Mouse (Mus musculus) hindbrain, embryonic 12.5 days (tissue): ENCODE data around the gene Slc50a1. TPM values are rescaled to one million over a fixed set of nuclear protein-coding genes. Genes with fewer than 3 reads are reported as not detected.

ENCODE experiments used
- ATAC-seq: fragments of 200-750 bp; cut with Nextera tagmentation; 2 replicates; pipeline ENCODE4 v1.8.0; 2017; ENCODE audit warnings: moderate TSS enrichment; ENCODE audit not compliant: low FRiP score
- H3K27ac ChIP-seq: fragments of 300-500 bp; sonication (generic); 2 replicates; pipeline ENCODE4 v1.5.1; 2016; ENCODE audit warnings: mild to moderate bottlenecking
- H3K27me3 ChIP-seq: fragments of 300-500 bp; sonication (generic); 2 replicates; pipeline ENCODE4 v1.6.1; 2016; ENCODE audit warnings: mild to moderate bottlenecking
- H3K36me3 ChIP-seq: fragments of 300-500 bp; sonication (generic); 2 replicates; pipeline ENCODE4 v1.6.1; 2016; ENCODE audit warnings: mild to moderate bottlenecking
- H3K4me1 ChIP-seq: fragments of 300-500 bp; sonication (generic); 2 replicates; pipeline ENCODE4 v1.6.1; 2016
- H3K4me2 ChIP-seq: fragments of 300-500 bp; sonication (generic); replicated peaks from 2 replicates; pipeline ENCODE4 v1.6.1; 2016; ENCODE audit warnings: mild to moderate bottlenecking
- H3K4me3 ChIP-seq: fragments of 300-500 bp; sonication (generic); 2 replicates; pipeline ENCODE4 v1.5.1; 2016; ENCODE audit warnings: mild to moderate bottlenecking
- H3K9ac ChIP-seq: fragments of 300-500 bp; sonication (generic); 2 replicates; pipeline ENCODE4 v1.6.1; 2016; ENCODE audit warnings: mild to moderate bottlenecking, moderate library complexity
- H3K9me3 ChIP-seq: fragments of 300-500 bp; sonication (generic); replicated peaks from 2 replicates; pipeline ENCODE4 v1.6.1; 2016; ENCODE audit warnings: mild to moderate bottlenecking
- WGBS: fragments of 180-500 bp; shearing (Covaris S2); methylation state at CpG from one replicate; pipeline ENCODE4 v1.1.7; 2016; 5-methylcytosine and 5-hydroxymethylcytosine counted together
- polyA plus RNA-seq: library from polyadenylated mRNA; unstranded; fragments of >200 nt; fragmentation: Nextera tagmentation; extraction: Ambion mirVana; gene quantifications from 2 replicates; pipeline ENCODE4 v1.2.1, GENCODE M21; 2016

Gene Slc50a1
- polyA plus RNA-seq = 44.9 and 46.8 TPM in 2 replicates

- H3K36me3 ChIP-seq = no peaks in the 10 kb centered on the region
- peaks cover 34% of the 10 kb centered on the region for H3K4me1 ChIP-seq
- WGBS = 4% methylated on average over 39 of the region's 39 CpGs
- peak within 1 kb of the TSS; percentile 44 for H3K4me3 ChIP-seq
- no peaks in the 10 kb centered on the region for H3K27me3 ChIP-seq
- peak within 1 kb of the TSS; percentile 68 for H3K27ac ChIP-seq
- H3K4me2 ChIP-seq = peak within 1 kb of the TSS; percentile 66
- ATAC-seq = peak; percentile 35; the same call in 1 of the 2 replicates
- H3K9ac ChIP-seq = peak within 1 kb of the TSS; percentile 73
- no peaks in the 10 kb centered on the region for H3K9me3 ChIP-seq
Observed at GRCm38 (mm10) chr3:89270051-89270755, at the start of gene Slc50a1. Slc50a1 (minus strand) TSS chr3:89270570.

- Histone ChIP-seq H3K4me2 (peak overlapping the region; percentile 87), H3K27me3 (peaks cover 72% of the 10 kb centered on the region), H3K4me1 (peaks cover 70% of the 10 kb centered on the region), H3K4me3 (peak overlapping the region; percentile 70), H3K36me3 (no peaks in the 10 kb centered on the region), H3K9ac (peak overlapping the region; percentile 51; the same call in 1 of the 2 replicates), H3K9me3 (no peaks in the 10 kb centered on the region), H3K27ac (peak overlapping the region; percentile 88)
- ATAC-seq = no peak
- WGBS = 4% methylated on average over 58 of the region's 58 CpGs
Observed at GRCm38 (mm10) chr3:89319591-89320350, 49.4 kb upstream of the Slc50a1 start.

- 5% methylated on average over 21 of the region's 21 CpGs for WGBS
- Histone ChIP-seq H3K9ac (peak overlapping the region; percentile 51; the same call in 1 of the 2 replicates), H3K4me3 (peak overlapping the region; percentile 70), H3K27ac (peak overlapping the region; percentile 88; the same call in 1 of the 2 replicates), H3K27me3 (peaks cover 69% of the 10 kb centered on the region), H3K4me1 (peaks cover 72% of the 10 kb centered on the region), H3K4me2 (peak overlapping the region; percentile 87), H3K9me3 (no peaks in the 10 kb centered on the region), H3K36me3 (no peaks in the 10 kb centered on the region)
- no peak for ATAC-seq
Observed at GRCm38 (mm10) chr3:89318971-89319590, 48.7 kb upstream of the Slc50a1 start.

GRCm38 (mm10) chr3:89318316-89318715, 47.9 kb upstream of the Slc50a1 start:
- no peak for ATAC-seq
- no peak overlapping the region for H3K4me3 ChIP-seq
- no peaks in the 10 kb centered on the region for H3K9me3 ChIP-seq
- H3K4me1 ChIP-seq = peaks cover 72% of the 10 kb centered on the region
- WGBS = 68% methylated on average over 8 of the region's 8 CpGs
- H3K27me3 ChIP-seq = peaks cover 63% of the 10 kb centered on the region
- H3K4me2 ChIP-seq = no peak overlapping the region
- no peak overlapping the region for H3K27ac ChIP-seq
- H3K9ac ChIP-seq = no peak overlapping the region
- H3K36me3 ChIP-seq = no peaks in the 10 kb centered on the region

GRCm38 (mm10) chr3:89317246-89317645, 46.9 kb upstream of the Slc50a1 start:
- Histone ChIP-seq H3K4me1 (peaks cover 71% of the 10 kb centered on the region), H3K9me3 (no peaks in the 10 kb centered on the region), H3K27me3 (peaks cover 57% of the 10 kb centered on the region), H3K27ac (no peak overlapping the region), H3K4me2 (peak overlapping the region; percentile 53; the same call in 1 of the 2 replicates), H3K9ac (no peak overlapping the region), H3K36me3 (no peaks in the 10 kb centered on the region), H3K4me3 (no peak overlapping the region)
- 53% methylated on average over 6 of the region's 6 CpGs for WGBS
- no peak for ATAC-seq

GRCm38 (mm10) chr3:89316833-89317232, 46.5 kb upstream of the Slc50a1 start:
- Histone ChIP-seq H3K27me3 (peaks cover 53% of the 10 kb centered on the region), H3K36me3 (no peaks in the 10 kb centered on the region), H3K9me3 (no peaks in the 10 kb centered on the region), H3K4me1 (peaks cover 66% of the 10 kb centered on the region), H3K9ac (no peak overlapping the region), H3K4me3 (no peak overlapping the region), H3K27ac (no peak overlapping the region), H3K4me2 (peak overlapping the region; percentile 53)
- WGBS = 0% methylated on average over 4 of the region's 4 CpGs
- peak; percentile 39; the same call in 1 of the 2 replicates for ATAC-seq

- H3K4me2 ChIP-seq = peak overlapping the region; percentile 53
- peak overlapping the region; percentile 19 for H3K4me3 ChIP-seq
- 0 out of 2 replicates have a peak, but pooled peaks have one; percentile 0 for ATAC-seq
- no peak overlapping the region for H3K27ac ChIP-seq
- 9% methylated on average over 40 of the region's 40 CpGs for WGBS
- H3K4me1 ChIP-seq = peaks cover 60% of the 10 kb centered on the region
- H3K9me3 ChIP-seq = no peaks in the 10 kb centered on the region
- no peaks in the 10 kb centered on the region for H3K36me3 ChIP-seq
- H3K27me3 ChIP-seq = peaks cover 47% of the 10 kb centered on the region
- H3K9ac ChIP-seq = peak overlapping the region; percentile 1; the same call in 1 of the 2 replicates
Observed at GRCm38 (mm10) chr3:89315930-89316831, 45.8 kb upstream of the Slc50a1 start.

- peak overlapping the region; percentile 53 for H3K4me2 ChIP-seq
- peaks cover 52% of the 10 kb centered on the region for H3K4me1 ChIP-seq
- ATAC-seq = peak; percentile 14; the same call in 1 of the 2 replicates
- H3K9me3 ChIP-seq = 0 out of 2 replicates have a peak, but pooled peaks cover 4% of the 10 kb centered on the region
- H3K9ac ChIP-seq = peak overlapping the region; percentile 55
- H3K4me3 ChIP-seq = peak overlapping the region; percentile 19
- H3K36me3 ChIP-seq = no peaks in the 10 kb centered on the region
- peaks cover 39% of the 10 kb centered on the region for H3K27me3 ChIP-seq
- 6% methylated on average over 26 of the region's 26 CpGs for WGBS
- H3K27ac ChIP-seq = no peak overlapping the region
Observed at GRCm38 (mm10) chr3:89315195-89315929, 45.0 kb upstream of the Slc50a1 start.

- peaks cover 47% of the 10 kb centered on the region for H3K4me1 ChIP-seq
- H3K36me3 ChIP-seq = no peaks in the 10 kb centered on the region
- 0 out of 2 replicates have a peak, but pooled peaks have one; percentile 1 for ATAC-seq
- WGBS = 48% methylated on average over 2 of the region's 2 CpGs
- peak overlapping the region; percentile 55; the same call in 1 of the 2 replicates for H3K9ac ChIP-seq
- no peak overlapping the region for H3K27ac ChIP-seq
- H3K4me2 ChIP-seq = no peak overlapping the region
- 0 out of 2 replicates have a peak, but pooled peaks cover 4% of the 10 kb centered on the region for H3K9me3 ChIP-seq
- peaks cover 34% of the 10 kb centered on the region for H3K27me3 ChIP-seq
- no peak overlapping the region for H3K4me3 ChIP-seq
Observed at GRCm38 (mm10) chr3:89314791-89315190, 44.4 kb upstream of the Slc50a1 start.

- Histone ChIP-seq H3K27me3 (peaks cover 31% of the 10 kb centered on the region), H3K4me2 (no peak overlapping the region), H3K9ac (no peak overlapping the region), H3K4me3 (no peak overlapping the region), H3K9me3 (0 out of 2 replicates have a peak, but pooled peaks cover 4% of the 10 kb centered on the region), H3K4me1 (peaks cover 42% of the 10 kb centered on the region), H3K27ac (no peak overlapping the region), H3K36me3 (no peaks in the 10 kb centered on the region)
- WGBS = 77% methylated on average over 5 of the region's 5 CpGs
- ATAC-seq = no peak
Observed at GRCm38 (mm10) chr3:89314340-89314739, 44.0 kb upstream of the Slc50a1 start.
